Mouse (Mus musculus): Measurements from ENCODE around the gene Prkcq. TPM values are rescaled to one million over a fixed set of nuclear protein-coding genes. Genes with fewer than 3 reads are reported as not detected.

Prkcq gene
- polyA plus RNA-seq, 1 experiment from 2014 or later: 2.3 TPM

- WGBS: 95% methylated on average over 3 of the region's 3 CpGs
- H3K4me3 ChIP-seq (ENCODE audit: low read depth, low read length): no peak overlapping the region
- no peaks in the 10 kb centered on the region for H3K36me3 ChIP-seq (ENCODE audit: control insufficient read depth, insufficient read depth, low read length)
- ATAC-seq (ENCODE audit: low FRiP score): no peak
- no peaks in the 10 kb centered on the region for H3K9me3 ChIP-seq (ENCODE audit: control insufficient read depth, low read length)
- H3K4me1 ChIP-seq (ENCODE audit: control insufficient read depth, insufficient read depth, low read length): no peaks in the 10 kb centered on the region
- no peak overlapping the region for H3K27ac ChIP-seq (ENCODE audit: low read depth, low read length)
- no peak overlapping the region for H3K4me2 ChIP-seq
- no peak for DNase-seq (ENCODE audit: low spot score, missing footprints)
- H3K9ac ChIP-seq (ENCODE audit: low read length): no peak overlapping the region
- H3K27me3 ChIP-seq (ENCODE audit: control insufficient read depth, insufficient read depth, low read length): no peaks in the 10 kb centered on the region
Measured at GRCm38 (mm10) chr2:11224808-11225484, 53.0 kb downstream of the Prkcq start.

DNA sequence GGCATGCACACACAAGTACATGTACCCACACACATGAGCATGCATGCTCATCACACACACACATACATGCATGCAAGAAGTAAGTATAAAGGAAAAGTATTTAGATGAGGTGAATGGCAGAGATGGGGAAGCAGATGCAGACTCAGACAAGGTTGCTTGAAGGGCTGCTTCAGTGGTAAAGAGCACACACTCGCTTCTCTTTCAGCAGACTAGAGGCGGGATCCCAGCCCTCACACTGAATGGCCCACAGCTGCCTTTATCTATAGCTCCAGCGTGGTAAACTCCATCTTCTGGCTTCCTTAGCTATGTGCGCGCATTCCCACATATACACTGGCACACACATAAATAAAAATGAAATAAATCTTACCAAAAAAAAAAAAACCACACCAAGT is 53.6 kb downstream of the Prkcq start:
- Histone ChIP-seq H3K9me3 (ENCODE audit: control insufficient read depth, low read length) (no peaks in the 10 kb centered on the region), H3K36me3 (ENCODE audit: control insufficient read depth, insufficient read depth, low read length) (no peaks in the 10 kb centered on the region), H3K27ac (ENCODE audit: low read depth, low read length) (no peak overlapping the region), H3K4me3 (ENCODE audit: low read depth, low read length) (no peak overlapping the region), H3K4me2 (no peak overlapping the region), H3K27me3 (ENCODE audit: control insufficient read depth, insufficient read depth, low read length) (no peaks in the 10 kb centered on the region), H3K9ac (ENCODE audit: low read length) (no peak overlapping the region), H3K4me1 (ENCODE audit: control insufficient read depth, insufficient read depth, low read length) (no peaks in the 10 kb centered on the region)
- WGBS: 82% methylated on average over 5 of the region's 5 CpGs
- DNase-seq (ENCODE audit: low spot score, missing footprints) (no peak), ATAC-seq (ENCODE audit: low FRiP score) (no peak)

DNA sequence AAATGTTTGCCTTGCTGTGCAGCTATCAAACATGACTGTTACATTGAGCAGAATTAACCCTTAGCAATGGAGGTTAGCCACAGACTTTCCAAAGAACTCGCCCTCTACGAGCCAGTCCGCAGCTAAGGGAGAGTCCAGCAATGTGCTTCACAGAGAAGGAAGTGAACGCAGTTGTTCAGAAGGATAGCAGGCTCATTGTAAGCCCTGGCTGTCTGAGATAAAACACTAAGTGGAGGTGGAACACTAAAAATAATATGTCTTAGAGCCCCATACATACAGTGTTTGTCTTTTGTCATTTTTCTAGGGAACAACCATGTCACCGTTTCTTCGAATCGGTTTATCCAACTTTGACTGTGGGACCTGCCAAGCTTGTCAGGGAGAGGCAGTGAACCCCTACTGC is 54.6 kb downstream of the Prkcq start:
- Histone ChIP-seq H3K27ac (ENCODE audit: low read depth, low read length) (no peak overlapping the region), H3K4me1 (ENCODE audit: control insufficient read depth, insufficient read depth, low read length) (no peaks in the 10 kb centered on the region)
- WGBS: 96% methylated on average over 7 of the region's 7 CpGs

DNA sequence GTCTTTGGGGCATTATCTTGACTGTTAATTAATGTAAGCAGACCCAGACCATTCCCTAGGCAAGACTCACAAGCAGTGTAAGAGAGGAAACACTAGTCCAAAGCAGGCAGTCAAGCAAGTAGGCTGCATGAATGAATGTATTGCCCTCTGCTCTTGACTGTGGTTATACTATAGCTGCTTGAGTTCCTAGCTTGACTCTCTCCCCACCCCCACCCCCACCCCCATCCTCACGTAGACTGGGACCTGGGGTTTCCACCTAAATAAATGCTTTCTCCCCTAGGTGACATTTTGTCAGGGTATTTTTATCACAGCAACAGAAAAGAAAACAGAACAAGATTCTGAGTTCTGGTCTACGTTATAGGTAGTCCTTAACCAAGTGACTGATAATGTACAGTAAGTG is 57.2 kb downstream of the Prkcq start:
- no peaks in the 10 kb centered on the region for H3K27me3 ChIP-seq (ENCODE audit: control insufficient read depth, insufficient read depth, low read length)
- no peaks in the 10 kb centered on the region for H3K4me1 ChIP-seq (ENCODE audit: control insufficient read depth, insufficient read depth, low read length)
- H3K9ac ChIP-seq (ENCODE audit: low read length): no peak overlapping the region
- WGBS: 69% methylated on average over 2 of the region's 2 CpGs
- ATAC-seq (ENCODE audit: low FRiP score): no peak
- H3K27ac ChIP-seq (ENCODE audit: low read depth, low read length): no peak overlapping the region
- DNase-seq (ENCODE audit: low spot score, missing footprints): no peak
- H3K36me3 ChIP-seq (ENCODE audit: control insufficient read depth, insufficient read depth, low read length): no peaks in the 10 kb centered on the region
- no peak overlapping the region for H3K4me3 ChIP-seq (ENCODE audit: low read depth, low read length)
- H3K4me2 ChIP-seq: no peak overlapping the region
- no peaks in the 10 kb centered on the region for H3K9me3 ChIP-seq (ENCODE audit: control insufficient read depth, low read length)

More for the DNA sequence above, 54.6 kb downstream of the Prkcq start:
- Histone ChIP-seq H3K4me2 (no peak overlapping the region), H3K9ac (ENCODE audit: low read length) (no peak overlapping the region), H3K9me3 (ENCODE audit: control insufficient read depth, low read length) (no peaks in the 10 kb centered on the region), H3K4me3 (ENCODE audit: low read depth, low read length) (no peak overlapping the region), H3K27me3 (ENCODE audit: control insufficient read depth, insufficient read depth, low read length) (no peaks in the 10 kb centered on the region), H3K36me3 (ENCODE audit: control insufficient read depth, insufficient read depth, low read length) (no peaks in the 10 kb centered on the region)
- ATAC-seq (ENCODE audit: low FRiP score) (no peak), DNase-seq (ENCODE audit: low spot score, missing footprints) (no peak)

GRCm38 (mm10) chr2:11231118-11231517 is 59.2 kb downstream of the Prkcq start:
- Histone ChIP-seq H3K4me2 (no peak overlapping the region), H3K9ac (ENCODE audit: low read length) (no peak overlapping the region), H3K4me1 (ENCODE audit: control insufficient read depth, insufficient read depth, low read length) (no peaks in the 10 kb centered on the region), H3K27me3 (ENCODE audit: control insufficient read depth, insufficient read depth, low read length) (no peaks in the 10 kb centered on the region), H3K27ac (ENCODE audit: low read depth, low read length) (no peak overlapping the region), H3K4me3 (ENCODE audit: low read depth, low read length) (no peak overlapping the region), H3K36me3 (ENCODE audit: control insufficient read depth, insufficient read depth, low read length) (no peaks in the 10 kb centered on the region), H3K9me3 (ENCODE audit: control insufficient read depth, low read length) (no peaks in the 10 kb centered on the region)
- no peak for ATAC-seq (ENCODE audit: low FRiP score)
- DNase-seq (ENCODE audit: low spot score, missing footprints): no peak
- 73% methylated on average over 3 of the region's 3 CpGs for WGBS

DNA sequence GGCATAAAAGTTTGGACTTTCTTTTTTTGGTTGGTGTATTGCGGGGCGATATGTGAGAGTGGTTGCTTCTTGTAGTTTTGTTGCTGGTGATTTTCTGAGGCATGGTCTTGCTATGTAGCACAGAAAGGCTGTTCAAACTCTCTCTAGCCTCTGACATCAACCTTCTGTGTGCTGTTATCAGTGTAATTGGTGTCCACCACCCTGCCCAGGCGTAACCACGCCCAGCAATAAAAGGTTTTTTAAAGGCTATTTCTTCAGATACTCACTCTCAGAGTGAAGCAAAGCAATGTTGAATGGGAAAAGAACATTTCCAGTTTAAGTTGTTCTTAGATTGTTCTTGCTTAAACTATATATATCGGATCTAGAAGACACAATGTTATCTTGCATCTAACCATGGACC is 60.1 kb downstream of the Prkcq start:
- Histone ChIP-seq H3K4me2 (no peak overlapping the region), H3K27ac (ENCODE audit: low read depth, low read length) (no peak overlapping the region), H3K4me3 (ENCODE audit: low read depth, low read length) (no peak overlapping the region), H3K9ac (ENCODE audit: low read length) (no peak overlapping the region), H3K9me3 (ENCODE audit: control insufficient read depth, low read length) (no peaks in the 10 kb centered on the region), H3K36me3 (ENCODE audit: control insufficient read depth, insufficient read depth, low read length) (no peaks in the 10 kb centered on the region), H3K27me3 (ENCODE audit: control insufficient read depth, insufficient read depth, low read length) (no peaks in the 10 kb centered on the region), H3K4me1 (ENCODE audit: control insufficient read depth, insufficient read depth, low read length) (no peaks in the 10 kb centered on the region)
- no peak for DNase-seq (ENCODE audit: low spot score, missing footprints)
- ATAC-seq (ENCODE audit: low FRiP score): no peak
- 92% methylated on average over 5 of the region's 5 CpGs for WGBS

DNA sequence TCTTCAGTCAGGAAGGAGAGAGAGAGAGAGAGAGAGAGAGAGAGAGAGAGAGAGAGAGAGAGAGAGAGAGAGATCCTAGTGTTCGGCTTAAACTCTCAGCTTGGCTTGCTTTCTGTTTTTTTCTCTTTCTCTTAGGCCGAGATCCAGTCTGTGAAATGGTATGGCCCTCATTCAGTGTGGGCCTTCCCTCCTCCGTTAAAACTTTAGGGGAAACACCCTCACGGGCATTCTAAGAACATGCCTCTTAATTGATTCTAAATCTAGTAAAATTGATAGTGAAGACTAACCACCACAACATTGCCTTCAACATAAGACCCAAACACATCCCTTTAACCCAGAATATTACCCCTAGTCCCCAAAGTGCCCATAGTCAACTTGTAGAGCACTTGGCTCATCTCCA is 66.3 kb downstream of the Prkcq start:
- Histone ChIP-seq H3K9ac (ENCODE audit: low read length) (no peak overlapping the region), H3K27ac (ENCODE audit: low read depth, low read length) (no peak overlapping the region), H3K4me1 (ENCODE audit: control insufficient read depth, insufficient read depth, low read length) (no peaks in the 10 kb centered on the region), H3K4me3 (ENCODE audit: low read depth, low read length) (no peak overlapping the region), H3K4me2 (no peak overlapping the region), H3K36me3 (ENCODE audit: control insufficient read depth, insufficient read depth, low read length) (no peaks in the 10 kb centered on the region), H3K27me3 (ENCODE audit: control insufficient read depth, insufficient read depth, low read length) (no peaks in the 10 kb centered on the region), H3K9me3 (ENCODE audit: control insufficient read depth, low read length) (no peaks in the 10 kb centered on the region)
- 91% methylated on average over 4 of the region's 4 CpGs for WGBS
- no peak for ATAC-seq (ENCODE audit: low FRiP score)
- DNase-seq (ENCODE audit: low spot score, missing footprints): no peak

DNA sequence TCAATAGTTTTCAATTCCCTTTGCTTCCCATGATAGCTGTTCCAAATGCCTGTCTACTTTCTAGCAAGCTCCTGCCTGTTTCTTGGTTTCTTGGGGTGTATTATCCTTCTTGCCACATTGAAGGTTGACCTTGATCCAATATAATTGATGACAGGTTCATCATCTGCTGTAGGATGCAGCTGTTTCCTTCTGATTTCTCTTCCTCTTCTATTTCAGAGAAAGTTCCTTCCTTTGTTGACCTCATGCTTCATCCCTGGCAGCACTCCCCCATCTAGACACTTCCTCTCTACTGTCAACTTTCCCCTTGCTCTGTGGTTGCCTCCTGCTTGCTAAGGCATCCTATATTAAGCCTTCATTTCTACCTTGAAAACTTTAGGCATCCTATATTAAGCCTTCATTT is 67.6 kb downstream of the Prkcq start:
- no peak for ATAC-seq (ENCODE audit: low FRiP score)
- H3K4me2 ChIP-seq: no peak overlapping the region
- no peaks in the 10 kb centered on the region for H3K27me3 ChIP-seq (ENCODE audit: control insufficient read depth, insufficient read depth, low read length)
- H3K4me3 ChIP-seq (ENCODE audit: low read depth, low read length): no peak overlapping the region
- no peak for DNase-seq (ENCODE audit: low spot score, missing footprints)
- H3K9me3 ChIP-seq (ENCODE audit: control insufficient read depth, low read length): no peaks in the 10 kb centered on the region
- no peak overlapping the region for H3K9ac ChIP-seq (ENCODE audit: low read length)
- no peaks in the 10 kb centered on the region for H3K4me1 ChIP-seq (ENCODE audit: control insufficient read depth, insufficient read depth, low read length)
- H3K36me3 ChIP-seq (ENCODE audit: control insufficient read depth, insufficient read depth, low read length): no peaks in the 10 kb centered on the region
- H3K27ac ChIP-seq (ENCODE audit: low read depth, low read length): no peak overlapping the region

DNA sequence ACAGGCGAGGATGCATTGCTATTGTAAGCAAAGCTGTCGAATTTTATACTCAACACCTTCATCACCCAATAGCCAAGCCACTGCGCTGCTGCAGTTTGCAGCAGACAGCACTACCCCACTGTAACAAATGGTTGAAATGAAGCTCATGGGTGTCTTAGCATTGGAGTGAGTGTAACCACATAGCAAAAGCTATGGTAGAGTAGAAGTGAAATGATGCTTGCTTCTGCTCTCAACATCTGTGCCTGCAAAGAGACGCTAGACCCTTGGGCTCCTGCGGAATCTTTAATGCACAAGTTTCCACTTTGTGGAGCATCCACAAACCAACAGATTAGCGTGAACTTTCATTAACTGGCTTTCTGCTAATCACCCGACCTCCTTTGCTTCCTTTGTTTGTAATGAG is 74.0 kb downstream of the Prkcq start:
- Histone ChIP-seq H3K36me3 (ENCODE audit: control insufficient read depth, insufficient read depth, low read length) (no peaks in the 10 kb centered on the region), H3K27ac (ENCODE audit: low read depth, low read length) (no peak overlapping the region), H3K4me3 (ENCODE audit: low read depth, low read length) (no peak overlapping the region), H3K9me3 (ENCODE audit: control insufficient read depth, low read length) (no peaks in the 10 kb centered on the region), H3K4me2 (no peak overlapping the region), H3K27me3 (ENCODE audit: control insufficient read depth, insufficient read depth, low read length) (no peaks in the 10 kb centered on the region), H3K9ac (ENCODE audit: low read length) (no peak overlapping the region), H3K4me1 (ENCODE audit: control insufficient read depth, insufficient read depth, low read length) (no peaks in the 10 kb centered on the region)
- 84% methylated on average over 7 of the region's 7 CpGs for WGBS
- ATAC-seq (ENCODE audit: low FRiP score) (no peak), DNase-seq (ENCODE audit: low spot score, missing footprints) (no peak)

All from midbrain, embryonic 11.5 days (tissue).